Mouse (Mus musculus) CH12.LX (cell line): ENCODE measurements at regions not wholly inside any gene's neighbourhood (a gene's known extent, or its start where the extent isn't known, plus 50 kb on each side); places are given as distances from the start of the nearest gene placed in this dataset.

Experiments used
- DNase-seq: peaks from one replicate; pipeline ENCODE4 v3.0.0-alpha.2; 2013; ENCODE audit errors: extremely low read depth
- H3K27ac ChIP-seq: 2 replicates; pipeline ENCODE4 v1.5.1; 2012; ENCODE audit warnings: low read depth, mild to moderate bottlenecking, control low read depth, moderate library complexity; ENCODE audit not compliant: insufficient read depth
- H3K27me3 ChIP-seq: replicated peaks from 2 replicates; pipeline ENCODE3; 2012; ENCODE audit warnings: inconsistent platforms
- H3K36me3 ChIP-seq, 2 experiments: replicated peaks in 1 of 2; 2 replicates each; pipeline versions ENCODE3 to v1.6.1; 2012; ENCODE audit warnings: inconsistent platforms in 1 of 2, low read length in 1 of 2, mild to moderate bottlenecking in 1 of 2, mixed read lengths in 1 of 2, moderate library complexity in 1 of 2; ENCODE audit not compliant: control insufficient read depth in 1 of 2, insufficient read depth in 1 of 2
- H3K4me1 ChIP-seq, 2 experiments: 2 replicates each; pipeline ENCODE4 v1.6.1; 2012; ENCODE audit warnings: inconsistent platforms in 1 of 2, moderate library complexity in 1 of 2; ENCODE audit not compliant: insufficient read depth in 2 of 2, control insufficient read depth in 1 of 2
- H3K4me2 ChIP-seq: 2 replicates; pipeline ENCODE4 v1.6.1; 2012; ENCODE audit warnings: low read depth, mild to moderate bottlenecking, control low read depth; ENCODE audit not compliant: poor library complexity, insufficient read depth, severe bottlenecking
- H3K4me3 ChIP-seq, 3 experiments: fragments of 150-350 bp in 1 of 3; sonication (generic) in 1 of 3; replicated peaks in 1 of 3; 2 replicates each; pipeline versions ENCODE3 to v1.5.1; 2011 to 2012; ENCODE audit warnings: low read depth in 2 of 3, low read length in 2 of 3, mild to moderate bottlenecking in 2 of 3, moderate library complexity in 2 of 3, control low read depth in 1 of 3, improper control_type of control experiment in 1 of 3, inconsistent platforms in 1 of 3, mixed read lengths in 1 of 3; ENCODE audit not compliant: poor library complexity in 1 of 3
- H3K79me2 ChIP-seq: replicated peaks from 2 replicates; pipeline ENCODE4 v1.6.1; 2012; ENCODE audit warnings: mild to moderate bottlenecking, moderate library complexity; ENCODE audit not compliant: control insufficient read depth, poor library complexity, insufficient read depth, severe bottlenecking; ENCODE audit errors: extremely low read depth
- H3K9ac ChIP-seq: 2 replicates; pipeline ENCODE4 v1.6.1; 2012; ENCODE audit warnings: low read depth, mild to moderate bottlenecking, control low read depth, moderate library complexity; ENCODE audit not compliant: insufficient read depth
- H3K9me3 ChIP-seq: replicated peaks from 2 replicates; pipeline ENCODE3; 2012; ENCODE audit warnings: low read length, inconsistent platforms, mixed read lengths
- BHLHE40 ChIP-seq: IDR thresholded peaks from 2 replicates; pipeline ENCODE4 v1.6.1; 2011; ENCODE audit warnings: mild to moderate bottlenecking, low read depth, low read length, improper control_type of control experiment
- CHD2 ChIP-seq: IDR thresholded peaks from 2 replicates; pipeline ENCODE4 v1.6.1; 2011; ENCODE audit warnings: low read length, improper control_type of control experiment
- CTCF ChIP-seq, 2 experiments: IDR thresholded peaks in 1 of 2; conservative IDR thresholded peaks in 1 of 2; 2 replicates each; pipeline ENCODE4 v1.5.1; 2011 to 2012; ENCODE audit warnings: low read depth in 2 of 2, low read length in 2 of 2, improper control_type of control experiment in 1 of 2, inconsistent platforms in 1 of 2, mild to moderate bottlenecking in 1 of 2, moderate library complexity in 1 of 2
- ETS1 ChIP-seq: conservative IDR thresholded peaks from 2 replicates; pipeline ENCODE4 v1.6.1; 2012; ENCODE audit warnings: low read depth, mild to moderate bottlenecking, inconsistent platforms, low read length, improper control_type of control experiment, moderate library complexity
- HCFC1 ChIP-seq: IDR thresholded peaks from 2 replicates; pipeline ENCODE4 v1.6.1; 2012; ENCODE audit warnings: low read depth, mild to moderate bottlenecking, inconsistent platforms, low read length, improper control_type of control experiment
- IRF4 ChIP-seq: IDR thresholded peaks from 2 replicates; pipeline ENCODE4 v1.6.1; 2014; ENCODE audit warnings: low read depth, mild to moderate bottlenecking, inconsistent platforms, low read length, improper control_type of control experiment
- KAT2A ChIP-seq: IDR thresholded peaks from 2 replicates; pipeline ENCODE4 v1.6.1; 2012; ENCODE audit warnings: low read length, improper control_type of control experiment, inconsistent platforms; ENCODE audit not compliant: insufficient replicate concordance
- NELFE ChIP-seq: IDR thresholded peaks from 2 replicates; pipeline ENCODE4 v1.6.1; 2011; ENCODE audit warnings: low read depth, low read length, improper control_type of control experiment
- NRF1 ChIP-seq: IDR thresholded peaks from 2 replicates; pipeline ENCODE4 v1.6.1; 2014; ENCODE audit warnings: low read depth, mild to moderate bottlenecking, inconsistent platforms, low read length, improper control_type of control experiment, moderate library complexity
- POLR2A ChIP-seq: IDR thresholded peaks from 2 replicates; pipeline ENCODE4 v1.6.1; 2011; ENCODE audit warnings: low read depth, mild to moderate bottlenecking, improper control_type of control experiment, low read length
- POLR2AphosphoS2 ChIP-seq: IDR thresholded peaks from 2 replicates; pipeline ENCODE4 v1.6.1; 2011; ENCODE audit warnings: low read depth, low read length, improper control_type of control experiment
- RAD21 ChIP-seq: IDR thresholded peaks from 2 replicates; pipeline ENCODE4 v1.6.1; 2011; ENCODE audit warnings: low read depth, mild to moderate bottlenecking, low read length, improper control_type of control experiment, moderate library complexity
- SMC3 ChIP-seq: IDR thresholded peaks from 2 replicates; pipeline ENCODE4 v1.6.1; 2011; ENCODE audit warnings: low read depth, low read length, improper control_type of control experiment
- dilution Hi-C: fragments of 300-500 bp; cut with MboI; formaldehyde crosslinking; loops from 2 replicates; pipeline ENCODE4 v1.14.3; 2020; ENCODE audit warnings: low sequenced_read_pairs; ENCODE audit not compliant: extremely low pct_unique_long_range_greater_than_20kb, extremely low pct_ligation_motif_present
- in situ Hi-C: fragments of 300-500 bp; cut with MboI; formaldehyde crosslinking; loops from 3 replicates; pipeline ENCODE4 v1.14.3; 2019; ENCODE audit warnings: low sequenced_read_pairs, low pct_ligation_motif_present, low pct_unique_long_range_greater_than_20kb, mixed read lengths

DNA sequence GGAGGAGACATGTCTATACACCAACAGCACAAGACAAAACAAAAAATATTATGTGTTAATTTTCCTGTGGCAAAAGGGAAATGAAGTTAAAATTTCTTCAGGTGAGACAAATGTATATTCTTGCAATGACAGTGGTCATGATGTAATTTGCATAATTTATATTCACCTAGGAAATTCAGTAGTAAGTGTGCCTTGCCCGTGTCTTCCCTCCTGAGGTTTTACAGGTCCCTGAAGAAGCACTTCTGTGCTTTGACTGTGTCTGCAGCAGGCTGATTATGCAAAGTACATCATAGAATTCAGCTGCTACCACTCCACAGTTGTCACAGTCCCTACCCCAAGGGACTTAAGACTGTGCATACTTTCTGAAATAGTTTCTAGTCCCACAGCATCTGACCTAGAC, 98.2 kb upstream of the Rnf152 start:
- Histone ChIP-seq H3K9ac (no peak overlapping the region), H3K4me3 (no peak overlapping the region), H3K79me2 (no peaks in the 10 kb centered on the region), H3K27me3 (no peaks in the 10 kb centered on the region), H3K9me3 (peaks cover 10% of the 10 kb centered on the region), H3K36me3 (no peaks in the 10 kb centered on the region), H3K27ac (no peak overlapping the region), H3K4me1 (peaks cover 0 to 22% of the 10 kb centered on the region in 2 experiments; a peak in 2 of 4 replicates), H3K4me2 (no peak overlapping the region)
- peak; percentile 54 for DNase-seq
- TF ChIP-seq ETS1: peak; percentile 29; the same call in 1 of the 2 replicates
- TF ChIP-seq RAD21: no peak
- peak; percentile 83 for TF ChIP-seq BHLHE40
- in situ Hi-C loops (no loop called here), dilution Hi-C loops (no loop called here)

GRCm38 (mm10) chr1:105446212-105446611, 89.7 kb upstream of the Rnf152 start:
- dilution Hi-C loops: no loop called here
- Histone ChIP-seq H3K9me3 (no peaks in the 10 kb centered on the region), H3K4me3 (no peak overlapping the region), H3K27me3 (no peaks in the 10 kb centered on the region), H3K4me2 (no peak overlapping the region), H3K27ac (no peak overlapping the region), H3K36me3 (no peaks in the 10 kb centered on the region), H3K79me2 (no peaks in the 10 kb centered on the region), H3K4me1 (peaks cover 5 to 7% of the 10 kb centered on the region in 2 experiments; a peak in 3 of 4 replicates), H3K9ac (no peak overlapping the region)
- no peak for DNase-seq
- TF ChIP-seq CHD2 (no peak), KAT2A (no peak), CTCF (conservative IDR thresholded peaks at IDR 0.05 in 1 of 2, IDR thresholded peaks at IDR 0.05 in 1 of 2; ENCODE audit: low read depth in 2 of 2, low read length in 2 of 2) (peak in 1 of 2 experiments; percentile 41; a peak in 2 of 4 replicates), HCFC1 (no peak), POLR2A (no peak), SMC3 (peak; percentile 15; the same call in 1 of the 2 replicates), RAD21 (peak; percentile 20), NRF1 (no peak), NELFE (no peak)
- in situ Hi-C loops: no loop called here

- DNase-seq: peak; percentile 32
- no peak overlapping the region; the same call in 1 of the 2 replicates for H3K9ac ChIP-seq
- in situ Hi-C loops: no loop called here
- no peaks in the 10 kb centered on the region for H3K79me2 ChIP-seq
- no peaks in the 10 kb centered on the region for H3K9me3 ChIP-seq
- no peak overlapping the region; the same call in 1 of the 2 replicates for H3K27ac ChIP-seq
- peaks cover 5 to 7% of the 10 kb centered on the region in 2 experiments; a peak in 3 of 4 replicates for H3K4me1 ChIP-seq
- peak overlapping the region; percentile 98 for H3K4me2 ChIP-seq
- no peaks in the 10 kb centered on the region for H3K27me3 ChIP-seq
- dilution Hi-C loops: no loop called here
- H3K4me3 ChIP-seq: no peak overlapping the region
- H3K36me3 ChIP-seq: no peaks in the 10 kb centered on the region
- no peak for TF ChIP-seq POLR2AphosphoS2
- peak; percentile 23; the same call in 1 of the 2 replicates for TF ChIP-seq IRF4
Observed at GRCm38 (mm10) chr1:105443546-105443945, 87.0 kb upstream of the Rnf152 start.
